Mouse (Mus musculus) left cerebral cortex, adult 9 months (tissue): ENCODE measurements around the gene Fdxr.

Source experiments
- DNase-seq, 2 experiments: peaks; one replicate each; pipeline ENCODE4 v3.0.0; 2022; ENCODE audit warnings: low spot score in 2 of 2

The Fdxr gene

DNA sequence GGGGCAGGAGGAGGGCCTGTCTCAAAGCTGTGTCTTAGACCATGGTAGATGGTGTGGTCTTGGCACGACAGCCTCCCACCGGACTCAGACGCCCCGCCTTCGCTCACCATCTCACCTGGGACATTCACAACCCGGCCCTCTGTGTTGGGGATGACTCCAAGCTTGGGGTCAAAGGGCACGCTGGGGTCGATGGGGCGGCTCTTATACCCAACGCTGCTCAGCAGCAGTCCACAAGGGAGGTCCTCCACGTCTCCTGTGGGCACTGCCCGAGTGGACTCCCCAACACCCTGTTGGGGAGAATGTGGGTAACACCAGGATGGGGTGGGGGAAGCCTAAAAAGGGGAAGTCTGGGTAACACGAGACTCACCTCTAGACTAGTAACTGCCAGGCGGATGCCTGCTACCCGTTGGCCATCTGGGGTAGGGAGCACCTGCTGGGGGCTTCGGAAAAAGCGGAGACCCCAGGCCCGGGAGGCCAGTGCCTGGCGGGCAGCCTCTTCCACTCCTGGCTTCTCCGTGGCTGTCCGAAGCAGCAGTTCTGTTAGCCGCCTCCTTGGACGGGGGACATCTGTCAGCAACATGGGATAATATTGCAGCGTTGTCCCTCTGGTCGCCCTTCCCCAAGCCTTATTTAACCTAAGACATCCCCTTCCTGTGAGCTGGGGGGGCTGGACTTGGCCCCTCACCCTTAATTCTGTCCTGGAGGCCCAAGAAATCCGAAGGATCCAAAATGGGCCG lies 7.4 kb downstream of the Fdxr start:
- DNase-seq = no peak

DNA sequence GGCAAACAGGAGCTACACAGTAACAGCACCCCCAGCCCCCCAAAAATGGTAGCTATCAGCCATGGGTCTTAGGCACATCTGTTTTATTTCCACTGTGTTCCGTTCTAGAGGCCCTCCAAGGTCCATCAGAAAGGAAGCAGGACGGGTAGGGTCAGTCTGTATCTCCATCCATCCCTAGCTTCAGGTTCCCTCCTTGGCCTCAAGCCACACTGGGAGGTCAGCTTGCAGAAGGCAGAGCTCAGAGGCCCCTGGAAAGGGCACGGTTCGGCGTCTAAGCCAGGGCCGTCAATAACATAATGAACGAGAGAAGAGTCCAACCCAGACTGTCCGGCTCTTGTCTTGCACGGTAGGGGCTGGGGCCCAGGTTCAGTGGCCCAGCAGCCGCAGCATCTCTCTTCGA lies 8.9 kb downstream of the Fdxr start:
- no peak for DNase-seq

DNA sequence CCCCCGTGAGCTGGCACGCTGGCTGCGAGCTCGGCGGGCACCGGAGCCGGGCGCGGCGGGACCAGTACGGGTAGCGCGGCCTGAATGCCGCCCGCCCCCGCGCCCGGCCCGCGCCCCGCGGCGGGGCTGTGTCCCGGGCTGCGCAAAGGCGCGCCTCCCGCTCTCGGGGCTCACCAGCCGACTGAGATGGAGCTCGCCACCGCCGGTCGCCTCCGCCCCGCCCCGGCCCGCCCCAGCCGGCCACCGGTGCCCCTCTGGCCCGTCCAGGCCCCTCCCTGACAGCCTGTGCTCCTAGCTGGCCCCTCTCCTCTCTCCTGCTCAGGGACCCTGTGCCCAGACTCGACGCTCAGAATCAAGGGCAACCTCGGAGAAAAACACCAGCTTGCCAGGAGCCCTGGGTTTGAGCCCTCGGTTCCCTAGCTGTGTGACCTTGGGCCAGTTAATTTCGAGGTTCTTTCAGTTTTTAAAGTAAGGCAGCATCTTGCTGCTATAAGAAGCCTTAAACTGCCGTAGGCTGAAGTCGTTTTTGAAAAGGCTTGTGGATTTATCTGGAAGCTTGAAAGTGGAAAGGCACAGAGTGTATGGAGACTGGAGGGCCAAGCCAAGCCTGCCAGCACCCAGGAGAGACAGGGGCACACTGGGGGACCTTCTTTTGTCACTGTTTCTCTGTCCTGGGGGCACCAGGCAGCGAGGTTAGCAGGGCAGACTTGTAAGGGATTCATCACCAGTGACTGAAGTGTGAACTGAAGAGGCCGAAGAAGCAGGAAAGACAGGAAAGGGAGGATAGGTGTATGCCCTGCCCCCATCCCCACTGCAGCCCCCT lies 9.6 kb downstream of the Fdxr start, which contains the start of gene Grin2c:
TSS of gene Grin2c (minus strand) at position 183 of the 823 bp plus-strand sequence.
- no peak for DNase-seq

DNA sequence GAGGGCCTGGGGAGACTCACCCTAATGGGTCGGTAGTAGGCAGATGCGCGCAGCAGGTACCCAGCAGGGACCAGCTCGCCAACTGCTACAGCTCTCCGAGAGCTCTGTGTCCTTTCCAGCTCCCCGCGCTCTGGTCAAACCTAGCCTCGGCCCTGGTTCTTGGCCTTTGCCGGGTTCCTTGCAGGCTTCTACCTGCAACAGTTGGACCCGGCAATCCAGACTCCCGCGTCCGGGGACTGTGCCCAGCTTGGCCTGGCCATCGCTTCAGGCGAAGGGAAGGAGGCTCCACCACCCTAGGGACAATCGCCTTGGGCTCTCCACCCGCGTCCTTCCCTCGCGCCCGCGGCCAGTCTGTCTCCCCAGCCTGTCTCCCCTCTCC lies 10.5 kb downstream of the Fdxr start:
- DNase-seq = no peak

DNA sequence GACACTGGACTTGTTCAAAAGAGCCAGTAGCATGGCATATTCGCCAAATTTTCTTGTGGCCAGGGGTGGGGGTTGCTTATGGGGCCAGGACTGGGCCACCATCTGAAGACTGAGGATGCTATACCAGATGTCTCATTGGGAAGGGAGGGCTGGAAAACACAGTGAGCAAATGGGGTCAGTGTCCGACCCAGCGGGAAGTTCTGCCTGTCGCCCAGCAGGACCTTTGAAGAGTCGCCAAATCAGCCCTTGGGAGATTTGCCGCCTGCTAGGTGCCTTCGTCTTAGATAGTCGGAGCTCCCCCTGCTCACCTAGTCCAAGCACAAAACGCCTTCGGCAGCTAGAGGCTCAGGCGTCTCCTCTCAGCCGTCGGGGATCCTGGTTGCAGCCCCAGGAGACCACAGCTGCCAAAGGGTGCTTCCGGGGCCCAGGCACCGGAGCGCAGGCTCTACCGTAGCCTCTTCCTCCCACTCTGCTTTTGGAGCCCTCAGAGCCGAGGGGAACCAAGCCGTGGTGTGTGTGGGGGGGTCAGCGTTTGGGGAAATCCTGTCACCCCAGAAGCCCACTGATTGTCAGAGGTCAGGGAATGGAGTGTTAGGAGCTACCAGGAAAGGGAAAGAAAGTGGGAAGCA lies 11.0 kb downstream of the Fdxr start:
- no peak for DNase-seq

DNA sequence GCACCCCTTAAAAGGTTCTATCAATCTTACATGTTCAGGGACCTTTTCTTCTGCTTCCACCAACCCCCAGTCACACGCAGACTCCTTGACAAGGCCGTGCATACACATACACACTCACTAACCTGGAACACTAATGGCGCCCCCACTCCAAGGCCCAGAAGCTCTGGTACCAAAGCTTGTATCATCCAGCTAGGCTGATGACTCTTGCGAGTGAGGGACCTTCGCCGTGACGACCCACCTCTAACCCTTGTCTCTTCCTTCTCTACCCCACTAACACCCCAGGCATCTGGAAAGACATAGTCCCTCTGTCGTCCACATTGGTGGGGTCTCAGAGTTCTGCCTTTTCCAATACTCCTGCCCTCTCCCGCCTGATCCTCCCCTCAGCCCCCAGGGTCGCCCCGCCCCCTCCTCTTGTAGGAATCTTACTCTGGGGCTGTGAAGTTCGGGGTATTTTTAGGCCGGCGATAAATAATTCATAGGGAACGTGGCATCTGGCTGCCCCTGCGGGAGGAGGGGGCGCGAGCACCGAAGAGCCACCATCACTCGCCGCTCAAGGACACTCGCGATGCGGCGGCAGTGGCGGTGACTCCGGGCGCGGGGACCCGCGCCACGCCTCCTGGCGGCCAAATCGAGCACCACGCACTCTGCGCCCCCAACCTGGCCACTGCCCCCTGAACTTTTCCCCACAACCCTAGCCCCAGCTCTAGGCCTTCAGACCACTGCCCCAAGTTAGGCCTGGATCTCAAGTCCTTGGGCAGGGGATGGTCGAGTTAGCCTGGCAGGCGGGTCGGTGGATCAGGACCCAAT lies 11.8 kb downstream of the Fdxr start:
- DNase-seq = no peak

DNA sequence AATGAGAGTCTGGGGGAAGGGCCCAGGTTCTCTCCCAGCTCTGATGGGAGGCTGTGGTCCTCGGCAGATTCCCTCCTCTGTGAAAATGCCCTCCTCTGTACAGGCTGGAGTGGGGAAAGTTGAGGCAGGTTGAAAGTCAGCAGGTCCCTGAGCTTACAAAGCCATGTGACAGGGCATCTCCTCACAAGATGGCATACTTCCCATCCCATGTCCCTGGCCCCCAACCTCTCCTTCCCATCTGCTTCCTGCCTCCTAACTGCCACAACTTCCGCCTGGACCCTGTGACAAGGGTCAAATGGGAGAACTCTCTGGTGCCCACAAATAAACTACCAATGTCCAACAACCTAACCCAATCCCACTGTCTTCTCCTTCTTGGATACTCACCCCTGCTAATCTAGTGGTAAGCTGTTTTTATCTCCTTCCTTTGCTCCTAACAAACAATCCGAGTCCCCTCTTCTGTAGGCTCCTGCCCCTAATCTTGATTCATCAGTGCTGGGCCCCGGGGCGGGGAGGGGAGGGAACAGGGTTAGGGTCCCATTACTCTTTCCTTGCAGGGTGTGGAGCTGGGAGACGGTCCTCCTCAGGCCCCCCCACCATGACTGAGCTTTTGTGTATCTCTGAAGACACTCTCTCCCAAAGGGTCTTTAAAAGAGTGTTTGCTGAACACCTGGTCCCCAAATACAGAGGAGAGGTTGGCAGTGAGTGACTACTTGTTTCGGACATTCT lies 12.6 kb downstream of the Fdxr start:
- DNase-seq = no peak

DNA sequence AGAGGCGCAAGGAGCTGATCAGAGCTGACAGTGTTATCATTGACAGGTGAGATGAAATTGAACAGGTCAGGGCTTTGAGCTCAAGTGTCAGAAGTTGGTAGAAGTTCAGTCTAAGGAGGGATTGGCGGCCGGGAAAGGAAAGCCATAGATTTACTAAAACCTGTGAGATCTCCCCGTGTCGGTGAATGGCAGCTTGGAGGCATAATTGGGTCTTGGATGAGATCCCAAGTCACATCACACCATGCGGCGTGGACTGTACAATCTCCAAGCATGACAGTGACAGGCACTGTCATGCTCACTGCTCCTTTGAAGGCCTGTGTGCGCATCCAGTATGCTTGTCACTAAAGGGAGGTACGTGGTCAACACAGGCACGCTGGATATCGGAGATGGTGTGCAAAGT lies 13.9 kb downstream of the Fdxr start:
- DNase-seq = no peak

DNA sequence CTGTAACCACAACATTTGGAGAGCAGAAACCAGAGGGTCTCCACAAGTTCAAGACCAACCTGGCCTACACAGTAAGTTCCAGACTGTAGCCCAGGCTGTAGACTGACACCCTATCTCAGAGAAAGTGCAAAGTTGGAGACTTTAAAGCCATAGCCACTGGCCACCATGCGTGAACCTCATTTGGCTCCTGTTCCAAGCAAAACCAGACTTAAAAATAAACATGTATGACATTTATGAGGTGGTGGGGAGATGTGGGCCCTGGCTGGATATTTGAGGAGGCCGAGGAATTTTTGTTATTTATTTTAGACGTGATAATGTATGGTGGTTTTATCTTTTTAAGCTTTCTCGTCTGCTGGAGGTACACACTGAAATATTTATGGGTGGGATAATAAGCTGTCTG lies 17.7 kb downstream of the Fdxr start:
- no peak for DNase-seq

DNA sequence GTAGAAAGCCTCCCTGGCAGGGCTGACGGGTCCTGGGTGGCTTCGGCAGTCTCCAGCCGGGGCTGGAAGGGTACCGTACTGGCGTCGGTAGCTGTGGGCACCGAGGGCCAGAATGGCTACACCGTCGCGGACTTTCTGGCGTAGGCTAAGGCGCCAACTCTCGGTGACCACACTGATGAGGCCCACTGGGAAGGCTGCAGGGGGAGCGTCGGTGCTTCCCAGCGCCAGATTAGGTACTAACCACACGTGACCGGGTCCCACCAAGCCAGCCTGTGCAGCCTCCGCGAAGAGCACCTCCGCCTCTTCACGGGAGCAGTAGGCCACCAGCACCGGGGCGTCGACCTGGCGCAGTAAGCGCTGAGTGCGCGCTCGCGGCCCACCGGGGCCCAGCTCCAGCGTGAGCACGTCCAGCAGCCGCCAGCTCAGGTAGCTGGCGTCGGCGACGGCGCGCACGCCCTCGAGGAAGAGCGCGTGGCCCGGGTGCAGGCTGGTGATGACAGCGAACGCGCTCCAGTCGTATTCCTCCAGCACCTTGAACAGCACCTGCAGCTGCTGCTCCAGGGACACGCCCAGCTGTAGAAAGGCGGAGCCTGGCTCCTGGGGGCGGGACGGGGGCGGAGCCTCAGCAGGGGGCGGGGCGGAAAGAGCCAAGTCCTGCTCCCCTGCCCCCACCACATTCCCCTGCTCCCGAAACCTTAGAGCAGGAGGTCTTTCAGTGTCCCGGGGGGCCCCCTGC lies 18.9 kb downstream of the Fdxr start:
- no peak for DNase-seq

DNA sequence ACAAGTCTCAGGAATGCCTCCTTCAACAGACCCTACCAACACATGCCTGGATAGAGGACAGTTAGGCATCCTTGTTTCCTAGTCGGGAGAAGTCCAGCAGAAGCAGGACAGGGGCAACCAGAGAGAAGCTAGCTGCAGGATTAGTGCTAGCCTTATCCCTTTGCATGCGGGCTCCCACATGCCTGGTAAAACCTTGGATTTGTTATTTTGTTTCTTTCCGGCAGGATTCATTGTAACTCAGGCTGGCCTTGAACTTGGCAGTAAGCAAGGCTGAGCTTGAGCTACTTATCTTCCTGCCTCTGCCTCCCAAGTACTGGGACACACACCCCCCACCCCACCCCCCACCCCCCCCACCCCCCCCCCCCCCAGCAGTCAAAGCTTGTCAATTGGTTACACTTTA lies 25.6 kb downstream of the Fdxr start:
- no peak for DNase-seq

DNA sequence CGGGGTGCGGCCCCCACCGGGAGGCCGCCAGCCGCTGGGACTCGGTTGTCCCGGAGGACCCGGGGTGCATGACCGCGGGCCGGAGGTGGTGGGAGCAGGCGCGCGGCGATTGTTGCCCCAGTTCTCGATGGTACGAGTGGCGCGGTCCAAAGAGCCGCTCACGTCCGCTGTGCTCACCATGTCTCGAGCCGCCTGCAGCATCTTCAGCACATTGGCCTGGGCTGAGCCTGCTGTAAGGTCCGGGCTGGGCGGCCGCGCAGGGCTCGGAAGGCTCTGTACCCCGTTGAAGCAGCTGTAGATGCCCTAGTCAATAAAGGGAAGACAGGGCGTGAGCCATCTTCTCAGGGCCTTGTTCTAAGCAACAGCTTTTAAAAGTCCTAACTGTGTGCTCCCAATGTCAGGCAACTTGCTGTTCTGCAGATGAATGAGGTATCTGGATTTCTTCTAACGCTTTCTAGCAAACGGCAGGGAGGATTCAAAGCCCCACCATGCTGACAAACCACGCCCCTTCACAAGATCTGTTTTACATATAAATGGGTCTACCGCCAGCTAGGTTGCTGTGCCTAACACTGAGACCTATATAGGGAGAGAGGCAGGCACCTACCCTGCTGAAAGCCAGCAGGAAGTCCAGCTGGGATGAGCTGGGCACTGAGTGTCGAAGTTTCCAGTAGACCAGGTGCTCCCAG lies 26.3 kb downstream of the Fdxr start:
- DNase-seq = no peak

DNA sequence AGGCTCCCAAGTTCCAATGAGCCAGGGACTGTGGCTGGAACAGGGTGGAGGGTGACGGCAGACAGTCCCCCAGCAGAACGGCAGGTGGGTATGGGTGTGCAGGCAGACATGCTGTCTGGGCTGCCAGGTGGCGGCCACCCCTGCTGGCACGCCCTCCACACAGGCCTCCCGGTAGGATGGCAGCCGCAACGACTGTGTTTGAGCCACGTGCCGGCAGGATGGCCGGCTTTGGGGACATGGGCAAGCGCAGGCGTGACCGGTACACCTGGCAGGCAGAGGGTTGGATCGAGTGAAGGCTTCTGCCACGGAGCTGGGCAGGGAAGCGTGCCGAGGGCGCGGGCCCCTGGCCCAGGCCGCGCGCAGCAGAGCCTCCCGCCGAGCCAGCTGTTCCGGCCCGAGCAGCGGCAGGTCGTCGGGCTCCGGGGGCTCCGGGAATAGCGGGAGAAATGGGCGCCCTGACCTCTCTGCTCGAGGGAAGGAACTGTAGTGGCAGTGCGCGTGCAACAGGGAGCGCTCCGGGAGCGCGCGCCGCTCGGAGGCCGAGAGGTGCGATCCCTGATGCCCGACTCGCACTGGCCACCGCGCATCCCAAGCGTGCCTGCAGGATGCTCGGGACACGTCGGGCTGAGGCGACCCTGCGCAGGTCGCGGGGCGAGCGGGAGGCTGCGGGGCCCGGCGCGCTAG lies 27.0 kb downstream of the Fdxr start:
- DNase-seq = no peak

DNA sequence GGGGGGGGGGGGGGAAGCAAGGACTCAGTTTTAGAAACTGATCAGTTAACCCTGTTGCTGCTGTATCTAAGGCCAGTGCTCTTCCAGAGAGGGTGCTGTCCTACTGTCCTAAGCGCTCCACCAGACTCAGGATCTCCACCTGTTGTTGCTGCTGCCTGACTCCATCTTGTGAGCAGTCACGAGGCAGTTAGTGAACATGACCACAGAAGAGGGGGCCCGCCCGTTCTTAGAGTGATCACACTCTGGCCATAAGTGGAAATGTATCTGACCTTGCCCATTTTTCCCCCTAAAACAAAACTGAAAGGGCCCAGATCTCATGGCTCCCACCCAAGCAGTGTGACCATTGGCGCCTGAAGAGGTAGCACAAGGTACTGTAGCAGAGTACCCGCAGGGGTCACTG lies 28.9 kb downstream of the Fdxr start:
- DNase-seq = no peak

DNA sequence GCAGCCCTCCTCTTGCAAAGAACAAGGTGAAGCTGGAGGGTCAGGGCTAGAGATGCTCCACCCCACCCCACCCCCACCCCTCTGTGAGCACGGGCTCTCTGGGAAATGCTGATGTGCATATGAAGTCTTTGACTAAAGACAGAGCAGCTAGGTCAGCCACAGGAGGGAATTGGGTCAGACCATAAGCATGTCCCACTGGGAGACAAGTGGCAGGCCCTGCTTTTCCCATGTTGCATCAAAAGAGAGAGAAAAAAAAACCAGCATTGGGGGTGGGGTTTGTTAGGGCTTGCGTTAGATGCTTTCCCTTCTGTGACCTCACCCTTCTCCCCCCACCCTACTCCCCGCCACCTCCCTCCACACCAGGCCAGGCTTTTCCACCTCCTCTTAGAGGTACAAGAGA lies 29.6 kb downstream of the Fdxr start:
- no peak for DNase-seq

DNA sequence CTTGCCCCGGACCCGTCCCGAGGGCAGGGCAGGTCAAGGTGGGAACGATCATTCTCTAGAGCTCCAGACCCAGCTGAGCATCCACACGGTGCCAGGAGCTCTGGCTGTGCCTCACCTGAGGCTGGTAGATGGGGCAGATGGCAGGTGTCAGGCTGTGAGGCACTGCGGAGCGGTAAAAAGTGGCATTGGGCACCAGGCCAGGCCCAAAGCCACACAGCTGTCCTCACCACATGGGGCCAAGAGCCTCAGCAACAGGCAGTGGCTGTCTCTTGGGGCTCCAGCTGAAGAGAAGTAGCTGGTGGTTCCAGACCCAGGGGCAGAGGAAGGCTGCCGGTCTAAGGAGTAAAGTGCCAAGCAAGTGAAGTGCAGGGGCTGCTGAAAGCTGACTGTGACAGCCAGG lies 30.5 kb downstream of the Fdxr start:
- no peak for DNase-seq

DNA sequence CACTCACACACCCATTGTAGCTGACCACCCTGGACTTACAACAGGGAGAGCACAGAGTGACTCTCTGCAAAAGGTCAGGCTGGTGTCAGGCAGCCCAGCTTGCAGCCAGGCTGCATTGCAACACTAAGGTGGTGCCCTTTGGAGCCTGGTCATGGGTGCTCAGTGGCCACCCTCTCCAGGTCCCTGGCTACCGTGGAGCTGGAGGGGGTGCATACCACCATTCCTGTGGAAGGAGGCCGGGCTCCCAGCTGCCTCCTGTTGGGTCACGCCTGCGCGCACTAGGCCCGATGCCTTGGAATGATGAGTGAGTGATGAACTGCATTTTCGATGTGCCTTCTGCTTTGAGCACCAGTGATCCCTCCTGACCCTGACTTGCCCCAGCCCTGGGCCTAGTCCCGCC lies 32.0 kb downstream of the Fdxr start:
- no peak for DNase-seq

DNA sequence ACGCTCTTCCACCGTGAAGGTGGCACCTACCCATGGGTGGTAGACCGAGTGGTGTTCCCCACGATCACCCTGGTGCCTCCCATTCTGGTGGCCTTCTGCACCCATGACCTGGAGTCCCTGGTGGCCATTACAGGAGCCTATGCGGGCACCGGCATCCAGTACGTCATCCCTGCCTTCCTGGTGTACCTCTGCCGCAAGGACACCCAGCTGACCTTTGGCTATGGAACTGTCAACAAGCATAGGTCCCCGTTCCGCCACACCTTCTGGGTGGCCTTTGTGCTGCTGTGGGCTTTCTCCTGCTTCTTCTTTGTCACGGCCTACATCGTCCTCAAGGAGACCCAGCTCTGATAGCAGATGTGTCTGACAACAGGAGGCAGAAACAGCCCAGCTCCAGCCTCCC lies 33.1 kb downstream of the Fdxr start:
- DNase-seq = no peak

DNA sequence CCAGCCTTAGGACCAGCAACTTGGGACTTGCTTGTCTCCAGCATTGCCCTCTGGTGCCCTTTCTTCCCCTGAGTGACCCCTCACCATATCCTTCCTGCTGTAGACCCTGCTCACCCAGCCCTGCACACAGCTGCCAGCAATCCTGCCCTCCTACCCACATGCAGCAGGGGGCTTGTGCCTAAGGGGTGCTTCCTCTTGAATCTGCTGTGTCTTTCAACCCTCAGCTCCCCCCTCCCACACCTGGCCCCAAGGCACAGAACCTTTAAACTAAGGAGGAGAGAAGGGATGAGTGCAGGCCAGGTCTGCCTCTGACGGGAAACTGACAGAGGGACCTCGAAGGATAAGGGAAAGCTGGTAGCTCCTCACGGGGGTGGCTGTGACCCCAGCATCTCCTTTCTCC lies 34.1 kb downstream of the Fdxr start:
- DNase-seq = no peak

DNA sequence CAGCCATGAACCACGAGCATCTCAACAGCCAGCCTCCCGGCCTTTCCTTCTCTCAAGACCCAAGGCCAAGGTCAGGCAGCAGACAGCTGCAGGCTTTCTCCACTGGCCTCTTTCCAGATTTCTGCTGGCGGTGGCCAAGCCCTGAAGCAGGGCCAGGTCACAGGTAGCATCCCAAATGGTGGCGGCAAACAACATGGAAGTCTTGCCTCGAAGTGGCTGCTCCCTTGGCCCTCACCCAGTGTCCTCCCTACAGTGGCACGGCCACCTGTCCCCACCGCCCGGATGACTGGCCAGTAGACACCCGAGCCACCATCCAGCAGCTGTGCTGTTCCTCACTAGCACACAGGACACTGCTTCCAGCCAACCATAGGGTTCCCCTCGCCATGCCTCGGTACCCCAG lies 35.4 kb downstream of the Fdxr start:
- DNase-seq = no peak
